Mouse (Mus musculus) frontal cortex, postnatal 25 days (tissue): ENCODE measurements at regions not wholly inside any gene's neighbourhood (a gene's known extent, or its start where the extent isn't known, plus 50 kb on each side); places are given as distances from the start of the nearest gene placed in this dataset.
A peak's percentile ranks its signal among the peaks of the same experiment; 100 is the strongest.

Source experiments
- DNase-seq, 2 experiments: peaks; one replicate each; pipeline ENCODE4 v3.0.0; 2022; ENCODE audit warnings: low spot score in 2 of 2

GRCm38 (mm10) chr3:144324974-144325373 lies 120.0 kb upstream of the Lmo4 start:
- DNase-seq, result no peak

DNA sequence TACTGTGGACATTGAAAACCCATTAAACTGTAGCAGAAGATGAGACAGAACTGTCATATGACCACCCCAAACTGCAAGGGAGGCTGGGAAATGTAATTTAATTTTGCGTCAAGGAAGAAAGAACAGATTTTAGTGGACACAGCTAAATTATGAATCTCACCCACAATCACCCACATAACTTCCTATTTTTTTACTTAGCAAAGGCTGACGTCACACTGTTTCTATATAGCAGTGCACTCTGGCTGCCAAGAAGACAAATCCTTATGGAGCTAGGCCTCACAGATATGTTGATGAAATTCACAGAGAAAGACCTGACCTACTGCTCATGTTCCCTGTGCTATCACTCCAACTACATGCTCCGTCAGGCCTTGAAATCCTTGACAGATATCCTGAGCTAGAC lies 118.5 kb upstream of the Lmo4 start:
- DNase-seq, result no peak

DNA sequence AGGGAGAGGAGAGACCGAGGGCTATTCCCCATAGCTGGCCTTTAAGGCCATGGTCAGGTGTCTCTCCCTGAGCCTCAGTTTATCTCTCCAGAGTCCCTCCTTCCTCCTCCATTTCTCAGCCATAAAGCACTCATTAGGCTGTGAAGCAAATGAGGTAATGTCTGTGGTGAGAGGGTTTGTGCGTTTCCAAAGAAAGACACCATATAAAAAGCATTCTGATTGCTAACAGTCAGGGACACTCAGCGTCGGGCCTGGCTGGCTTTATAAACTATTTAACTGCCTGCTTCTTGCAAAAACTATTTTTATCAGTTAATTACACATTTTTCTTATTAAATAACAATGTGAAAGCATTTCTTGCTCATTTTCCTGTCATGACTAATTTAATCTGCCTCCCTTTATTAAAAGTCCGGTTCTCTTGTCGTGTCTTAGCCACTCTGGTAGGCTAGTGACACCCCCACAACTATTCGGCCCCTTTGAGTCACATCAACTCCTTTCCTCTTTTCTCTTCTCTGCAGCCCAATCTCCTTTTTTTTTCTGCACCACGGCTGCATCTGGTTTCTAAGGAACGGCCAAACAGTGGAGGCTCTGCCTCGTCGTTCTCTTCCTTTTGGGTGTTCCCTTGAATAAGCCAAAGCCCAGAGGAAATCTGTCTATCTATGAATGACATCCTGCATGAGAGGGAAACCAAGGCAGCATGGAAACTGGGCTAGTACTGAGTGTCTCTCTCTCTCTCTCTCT lies 114.6 kb upstream of the Lmo4 start:
- no peak for DNase-seq

DNA sequence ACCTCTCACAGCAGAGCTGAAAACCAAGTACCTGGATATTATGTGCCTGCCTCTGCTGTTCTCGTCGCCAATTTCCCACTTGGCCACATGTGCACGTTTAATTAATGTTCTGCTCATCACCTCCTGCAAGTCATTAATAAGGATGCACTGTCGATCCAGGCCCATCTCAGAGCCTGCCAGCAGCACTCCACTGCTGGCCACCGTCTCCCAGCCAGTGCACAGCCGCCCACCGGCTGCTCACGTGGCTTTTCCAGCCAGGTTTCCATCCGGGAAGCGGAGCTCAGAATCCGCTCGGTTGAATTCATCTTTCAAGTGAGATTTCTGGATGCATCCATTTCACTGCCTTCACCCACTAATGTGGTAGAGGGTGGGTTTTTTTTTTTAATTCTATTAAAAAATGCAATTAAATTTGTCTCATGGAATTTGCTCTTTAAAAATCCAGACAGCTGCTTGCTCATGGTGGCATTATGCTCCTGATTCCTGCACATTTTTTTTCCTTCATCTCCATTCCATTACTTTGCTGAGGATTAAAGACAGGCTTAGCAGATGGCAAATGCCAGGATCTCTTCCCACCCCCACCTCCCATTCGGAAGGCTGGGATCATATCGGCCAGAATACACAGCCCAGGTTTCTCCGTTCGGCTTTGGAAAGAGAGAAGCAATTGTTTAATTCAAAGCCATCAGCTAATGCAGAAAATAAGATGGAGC lies 113.9 kb upstream of the Lmo4 start:
- peak; percentile 26 to 27 for DNase-seq

DNA sequence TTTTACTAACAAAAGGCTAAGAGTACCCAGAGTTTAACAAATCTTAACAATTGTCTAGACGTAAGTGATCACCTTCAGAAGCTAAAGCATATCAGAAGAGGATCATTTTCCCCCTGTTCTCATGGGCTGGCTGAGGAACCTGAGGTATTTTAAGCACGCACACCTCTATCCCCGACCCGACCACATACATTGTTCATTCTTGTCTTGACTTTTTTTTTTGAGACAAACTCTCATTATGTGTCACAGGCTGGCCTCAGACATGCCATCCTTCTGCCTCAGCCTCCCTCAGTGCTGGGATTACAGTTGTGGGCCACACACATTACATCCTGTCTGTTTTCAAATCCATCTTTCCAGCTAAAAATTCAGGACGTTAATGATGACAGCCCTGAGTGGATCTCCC lies 105.7 kb upstream of the Lmo4 start:
- no peak for DNase-seq

- DNase-seq, result no peak
These were observed 103.6 kb upstream of the Lmo4 start for GRCm38 (mm10) chr3:144308616-144309015.

DNA sequence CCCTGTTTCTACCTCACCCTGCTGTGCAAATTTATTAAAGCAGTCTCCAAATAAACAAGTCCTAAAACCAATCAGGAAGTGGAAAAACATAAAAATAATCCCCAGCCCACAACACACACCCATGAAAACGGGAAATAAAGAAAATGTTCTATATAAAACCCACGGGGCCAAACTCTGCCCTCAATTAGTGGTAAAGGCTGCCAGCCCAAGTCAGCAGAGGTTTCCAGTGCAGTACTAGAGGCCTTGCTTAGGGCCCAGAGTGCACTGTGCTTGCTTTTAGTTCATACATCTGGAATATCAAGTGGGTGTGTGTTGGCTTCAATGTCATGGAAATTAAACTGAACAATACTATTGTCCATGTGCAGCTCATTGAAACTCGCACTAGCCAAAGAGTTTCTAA lies 102.5 kb upstream of the Lmo4 start:
- DNase-seq, result no peak

GRCm38 (mm10) chr3:144305456-144305855 lies 100.4 kb upstream of the Lmo4 start:
- no peak for DNase-seq

DNA sequence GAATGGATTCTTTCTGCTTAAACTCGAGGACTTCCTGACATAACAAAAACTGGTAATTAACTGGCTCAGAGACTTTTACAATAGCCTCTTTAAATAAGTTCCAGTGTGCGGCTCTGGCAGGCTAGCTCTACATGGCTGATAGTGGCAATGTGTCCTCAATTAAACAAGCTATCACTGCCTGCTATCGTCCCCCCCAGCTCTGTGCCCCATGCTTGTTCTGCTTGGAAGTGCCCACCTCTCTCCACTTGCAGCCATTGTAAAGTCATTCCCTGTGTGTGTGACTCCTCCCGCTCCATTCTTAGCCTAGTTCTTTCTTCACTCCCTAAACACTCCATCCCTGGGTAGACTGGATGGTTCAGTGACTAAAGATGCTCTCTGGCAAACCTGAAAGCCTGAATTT lies 99.9 kb upstream of the Lmo4 start:
- DNase-seq, result no peak

DNA sequence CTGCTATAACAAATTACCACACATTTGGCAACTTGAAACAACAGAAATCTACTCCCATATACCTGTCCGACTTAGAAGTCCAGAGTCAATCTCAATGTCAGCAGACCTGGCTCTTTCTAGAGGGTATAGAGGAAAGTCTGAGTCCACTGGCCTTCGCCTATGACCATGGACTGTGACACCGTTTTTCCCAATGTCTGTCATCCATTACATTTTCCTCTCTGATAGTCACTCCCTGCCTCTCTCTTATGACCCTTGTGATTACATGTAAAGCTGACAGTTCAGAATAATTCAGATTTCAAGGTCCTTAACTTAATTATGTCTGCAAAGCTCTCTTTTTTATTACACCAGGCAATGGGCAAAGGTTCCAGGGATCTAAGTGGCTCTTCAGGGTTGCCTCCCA lies 97.6 kb upstream of the Lmo4 start:
- DNase-seq, result no peak

DNA sequence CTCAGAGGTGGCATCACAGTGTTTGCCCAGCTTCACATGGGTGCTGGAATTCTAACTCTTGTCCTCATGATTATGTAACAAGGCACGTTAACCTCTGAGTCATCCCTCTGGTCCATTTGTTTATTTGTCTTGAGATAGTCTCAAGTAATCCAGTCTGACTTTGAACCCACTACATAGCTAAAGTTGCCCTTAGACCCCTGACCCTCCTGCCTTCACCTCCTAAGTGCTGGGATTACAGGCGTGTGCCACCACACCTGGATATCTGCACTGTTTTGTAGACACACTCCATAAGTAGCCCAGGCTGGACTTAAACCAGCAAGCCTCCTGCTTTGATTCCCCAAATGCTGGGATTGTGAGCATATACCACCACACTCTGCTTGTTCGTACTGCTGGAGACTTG lies 96.0 kb upstream of the Lmo4 start:
- DNase-seq, result no peak

DNA sequence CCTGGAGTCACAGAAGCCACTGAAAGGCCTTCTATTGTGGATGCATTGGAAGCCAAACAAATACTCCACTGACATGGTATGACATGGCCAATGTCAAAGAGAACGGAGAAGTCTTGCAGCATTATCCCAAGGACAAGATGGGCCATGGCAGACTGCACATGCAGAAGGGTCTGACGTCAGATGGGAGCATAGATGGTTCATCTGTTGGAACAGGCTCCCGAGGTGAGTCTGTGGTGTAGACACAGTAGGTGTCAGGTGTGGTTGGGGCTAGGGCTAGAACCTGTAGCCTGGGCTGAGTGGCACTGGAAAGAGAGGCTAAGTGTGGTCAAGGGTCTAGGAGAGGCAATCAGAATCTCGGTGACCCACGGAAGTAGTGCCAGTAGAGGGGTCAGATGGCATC lies 94.2 kb upstream of the Lmo4 start:
- DNase-seq, result no peak

GRCm38 (mm10) chr3:144289489-144289888 lies 84.5 kb upstream of the Lmo4 start:
- DNase-seq, result no peak

- DNase-seq, result no peak
These were observed 81.1 kb upstream of the Lmo4 start for GRCm38 (mm10) chr3:144286100-144286499.

GRCm38 (mm10) chr3:144284326-144284725 lies 79.3 kb upstream of the Lmo4 start:
- DNase-seq, result no peak

- no peak for DNase-seq
These were observed 68.1 kb upstream of the Lmo4 start for GRCm38 (mm10) chr3:144273115-144273514.

GRCm38 (mm10) chr3:144270206-144270605 lies 65.2 kb upstream of the Lmo4 start:
- peak in 1 of 2 experiments; percentile 10 for DNase-seq

DNA sequence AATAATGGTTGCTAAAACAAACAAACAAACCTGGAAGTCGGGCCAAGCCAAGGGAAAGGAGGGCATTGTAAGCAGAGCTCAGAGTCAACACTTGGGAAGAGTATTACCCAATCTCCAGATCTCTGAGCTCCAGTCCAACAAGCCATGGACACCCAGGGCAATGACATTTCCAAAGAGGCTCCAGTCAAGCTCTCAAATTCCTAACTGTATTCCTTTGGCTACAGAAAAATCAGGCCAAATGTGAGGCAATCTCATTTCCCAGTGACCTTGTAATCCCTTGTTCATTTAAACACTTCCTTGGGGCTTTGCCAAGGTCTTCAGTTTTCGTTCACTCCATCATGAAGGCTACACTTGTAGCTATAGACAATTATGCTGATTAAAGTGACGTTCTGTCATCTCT lies 59.5 kb upstream of the Lmo4 start:
- DNase-seq, result no peak

GRCm38 (mm10) chr3:144260886-144261285 lies 55.9 kb upstream of the Lmo4 start:
- DNase-seq, result no peak

- DNase-seq, result no peak
These were observed 52.9 kb upstream of the Lmo4 start for GRCm38 (mm10) chr3:144257714-144258517.

DNA sequence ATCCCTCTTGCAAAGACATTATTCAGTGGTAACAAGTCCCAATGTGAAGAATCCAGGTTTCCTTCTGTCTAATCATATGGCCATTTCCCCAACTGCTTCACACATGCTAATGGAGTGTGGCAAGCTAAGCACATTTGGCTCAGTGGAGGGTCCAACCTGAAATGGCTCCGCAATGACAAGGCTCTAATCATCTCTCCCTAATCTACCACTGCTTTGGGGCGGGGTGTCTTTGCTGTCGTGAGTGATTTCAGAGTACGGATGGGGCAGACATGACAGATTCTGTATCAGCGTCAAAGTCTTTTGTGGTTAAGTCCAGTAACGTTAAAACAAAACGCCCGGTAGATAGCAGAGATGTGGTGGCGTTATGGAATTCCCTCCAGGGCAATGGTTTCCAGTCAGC lies 52.2 kb upstream of the Lmo4 start:
- no peak for DNase-seq
